Mouse (Mus musculus): Measurements from ENCODE around the gene Rpp25l. TPM values are rescaled to one million over a fixed set of nuclear protein-coding genes. Genes with fewer than 3 reads are reported as not detected.
"Not testable (repeated sequence)": the region's sequence is repeated elsewhere in the genome, so short reads cannot be mapped to it uniquely, and the experiment has no call there.

Gene Rpp25l
- polyA plus RNA-seq, 1 experiment from 2014 or later, result 85.9 TPM

- not testable (repeated sequence) for H3K4me3 ChIP-seq (ENCODE audit: low read depth, low read length); H3K27ac ChIP-seq (ENCODE audit: low read depth, low read length)
- WGBS, result 2% methylated on average over 11 of the region's 38 CpGs
Measured at GRCm38 (mm10) chr4:41695800-41696199, 17.5 kb downstream of the Rpp25l start.

GRCm38 (mm10) chr4:41693511-41693910, 19.8 kb downstream of the Rpp25l start:
- H3K36me3 ChIP-seq (ENCODE audit: control insufficient read depth, insufficient read depth, low read length); H3K27ac ChIP-seq (ENCODE audit: low read depth, low read length); H3K27me3 ChIP-seq (ENCODE audit: control insufficient read depth, insufficient read depth, low read length); H3K9ac ChIP-seq (ENCODE audit: low read length); H3K9me3 ChIP-seq (ENCODE audit: control insufficient read depth, low read length); H3K4me1 ChIP-seq (ENCODE audit: control insufficient read depth, insufficient read depth, low read length); ATAC-seq (ENCODE audit: low FRiP score): not testable (repeated sequence)
- Histone ChIP-seq H3K4me2 (peak overlapping the region; percentile 39), H3K4me3 (ENCODE audit: low read depth, low read length) (peak overlapping the region; percentile 19; the same call in 1 of the 2 replicates)
- WGBS, result 0% methylated on average over 4 of the region's 4 CpGs
- DNase-seq (ENCODE audit: low spot score, missing footprints), result peak; percentile 84

More at GRCm38 (mm10) chr4:41695800-41696199, 17.5 kb downstream of the Rpp25l start:
- peak overlapping the region; percentile 34; the same call in 1 of the 2 replicates for H3K4me2 ChIP-seq
- not testable (repeated sequence) for H3K9ac ChIP-seq (ENCODE audit: low read length); H3K9me3 ChIP-seq (ENCODE audit: control insufficient read depth, low read length); ATAC-seq (ENCODE audit: low FRiP score); H3K4me1 ChIP-seq (ENCODE audit: control insufficient read depth, insufficient read depth, low read length); H3K27me3 ChIP-seq (ENCODE audit: control insufficient read depth, insufficient read depth, low read length); H3K36me3 ChIP-seq (ENCODE audit: control insufficient read depth, insufficient read depth, low read length)
- peak; percentile 80 for DNase-seq (ENCODE audit: low spot score, missing footprints)

- H3K27me3 ChIP-seq (ENCODE audit: control insufficient read depth, insufficient read depth, low read length); H3K36me3 ChIP-seq (ENCODE audit: control insufficient read depth, insufficient read depth, low read length); H3K9ac ChIP-seq (ENCODE audit: low read length); H3K27ac ChIP-seq (ENCODE audit: low read depth, low read length); H3K4me1 ChIP-seq (ENCODE audit: control insufficient read depth, insufficient read depth, low read length); ATAC-seq (ENCODE audit: low FRiP score); H3K4me2 ChIP-seq; H3K4me3 ChIP-seq (ENCODE audit: low read depth, low read length); H3K9me3 ChIP-seq (ENCODE audit: control insufficient read depth, low read length); DNase-seq (ENCODE audit: low spot score, missing footprints): not testable (repeated sequence)
- no CpG with 5 or more reads among the region's 4 CpGs for WGBS
Measured at GRCm38 (mm10) chr4:41690014-41690413, 23.3 kb downstream of the Rpp25l start.

- ATAC-seq (ENCODE audit: low FRiP score); H3K9ac ChIP-seq (ENCODE audit: low read length); DNase-seq (ENCODE audit: low spot score, missing footprints); H3K27ac ChIP-seq (ENCODE audit: low read depth, low read length); H3K9me3 ChIP-seq (ENCODE audit: control insufficient read depth, low read length); H3K4me2 ChIP-seq; H3K4me3 ChIP-seq (ENCODE audit: low read depth, low read length); H3K4me1 ChIP-seq (ENCODE audit: control insufficient read depth, insufficient read depth, low read length); H3K27me3 ChIP-seq (ENCODE audit: control insufficient read depth, insufficient read depth, low read length); H3K36me3 ChIP-seq (ENCODE audit: control insufficient read depth, insufficient read depth, low read length): not testable (repeated sequence)
- WGBS, result 58% methylated on average over 1 of the region's 1 CpGs
Measured at GRCm38 (mm10) chr4:41688562-41688961, 24.8 kb downstream of the Rpp25l start.

GRCm38 (mm10) chr4:41685882-41686492, 27.3 kb downstream of the Rpp25l start:
- 9% methylated on average over 8 of the region's 10 CpGs for WGBS
- ATAC-seq (ENCODE audit: low FRiP score) (peak; percentile 63), DNase-seq (ENCODE audit: low spot score, missing footprints) (peak; percentile 96)
- not testable (repeated sequence) for H3K9me3 ChIP-seq (ENCODE audit: control insufficient read depth, low read length); H3K4me3 ChIP-seq (ENCODE audit: low read depth, low read length); H3K36me3 ChIP-seq (ENCODE audit: control insufficient read depth, insufficient read depth, low read length); H3K27me3 ChIP-seq (ENCODE audit: control insufficient read depth, insufficient read depth, low read length); H3K4me2 ChIP-seq; H3K9ac ChIP-seq (ENCODE audit: low read length)
- peak overlapping the region; percentile 80 for H3K27ac ChIP-seq (ENCODE audit: low read depth, low read length)
- H3K4me1 ChIP-seq (ENCODE audit: control insufficient read depth, insufficient read depth, low read length), result peaks cover 18% of the 10 kb centered on the region

GRCm38 (mm10) chr4:41684931-41685453, 28.3 kb downstream of the Rpp25l start:
- peaks cover 27% of the 10 kb centered on the region for H3K4me1 ChIP-seq (ENCODE audit: control insufficient read depth, insufficient read depth, low read length)
- 1% methylated on average over 12 of the region's 14 CpGs for WGBS
- not testable (repeated sequence) for H3K36me3 ChIP-seq (ENCODE audit: control insufficient read depth, insufficient read depth, low read length); H3K9me3 ChIP-seq (ENCODE audit: control insufficient read depth, low read length); ATAC-seq (ENCODE audit: low FRiP score); H3K9ac ChIP-seq (ENCODE audit: low read length); H3K4me2 ChIP-seq; H3K4me3 ChIP-seq (ENCODE audit: low read depth, low read length); H3K27me3 ChIP-seq (ENCODE audit: control insufficient read depth, insufficient read depth, low read length)
- DNase-seq (ENCODE audit: low spot score, missing footprints), result peak; percentile 91
- H3K27ac ChIP-seq (ENCODE audit: low read depth, low read length), result peak overlapping the region; percentile 72

- under 1% methylated on average over 19 of the region's 27 CpGs for WGBS
- H3K4me3 ChIP-seq (ENCODE audit: low read depth, low read length); H3K27me3 ChIP-seq (ENCODE audit: control insufficient read depth, insufficient read depth, low read length); H3K9me3 ChIP-seq (ENCODE audit: control insufficient read depth, low read length); H3K36me3 ChIP-seq (ENCODE audit: control insufficient read depth, insufficient read depth, low read length): not testable (repeated sequence)
- Histone ChIP-seq H3K4me1 (ENCODE audit: control insufficient read depth, insufficient read depth, low read length) (peaks cover 34% of the 10 kb centered on the region), H3K4me2 (peak overlapping the region; percentile 30), H3K27ac (ENCODE audit: low read depth, low read length) (peak overlapping the region; percentile 88), H3K9ac (ENCODE audit: low read length) (peak overlapping the region; percentile 47; the same call in 1 of the 2 replicates)
- DNase-seq (ENCODE audit: low spot score, missing footprints) (peak; percentile 94), ATAC-seq (ENCODE audit: low FRiP score) (peak; percentile 68)
Measured at GRCm38 (mm10) chr4:41684131-41684930, 29.0 kb downstream of the Rpp25l start.

- H3K36me3 ChIP-seq (ENCODE audit: control insufficient read depth, insufficient read depth, low read length); DNase-seq (ENCODE audit: low spot score, missing footprints); H3K9me3 ChIP-seq (ENCODE audit: control insufficient read depth, low read length); H3K9ac ChIP-seq (ENCODE audit: low read length); H3K27me3 ChIP-seq (ENCODE audit: control insufficient read depth, insufficient read depth, low read length); H3K4me3 ChIP-seq (ENCODE audit: low read depth, low read length): not testable (repeated sequence)
- Histone ChIP-seq H3K27ac (ENCODE audit: low read depth, low read length) (peak overlapping the region; percentile 68), H3K4me1 (ENCODE audit: control insufficient read depth, insufficient read depth, low read length) (peaks cover 44% of the 10 kb centered on the region), H3K4me2 (peak overlapping the region; percentile 38)
- ATAC-seq (ENCODE audit: low FRiP score), result peak; percentile 56
- 0% methylated on average over 8 of the region's 27 CpGs for WGBS
Measured at GRCm38 (mm10) chr4:41683303-41683702, 30.0 kb downstream of the Rpp25l start.

GRCm38 (mm10) chr4:41682789-41683188, 30.5 kb downstream of the Rpp25l start:
- 0 out of 2 replicates have a peak overlapping the region, but pooled peaks have one; percentile 5 for H3K4me3 ChIP-seq (ENCODE audit: low read depth, low read length)
- 17% methylated on average over 6 of the region's 6 CpGs for WGBS
- peak overlapping the region; percentile 60 for H3K9ac ChIP-seq (ENCODE audit: low read length)
- peaks cover 7% of the 10 kb centered on the region for H3K36me3 ChIP-seq (ENCODE audit: control insufficient read depth, insufficient read depth, low read length)
- peak overlapping the region; percentile 68 for H3K27ac ChIP-seq (ENCODE audit: low read depth, low read length)
- no peaks in the 10 kb centered on the region for H3K27me3 ChIP-seq (ENCODE audit: control insufficient read depth, insufficient read depth, low read length)
- H3K4me2 ChIP-seq, result peak overlapping the region; percentile 38
- DNase-seq (ENCODE audit: low spot score, missing footprints), result peak; percentile 90
- no peak for ATAC-seq (ENCODE audit: low FRiP score)
- no peaks in the 10 kb centered on the region for H3K9me3 ChIP-seq (ENCODE audit: control insufficient read depth, low read length)
- peaks cover 49% of the 10 kb centered on the region for H3K4me1 ChIP-seq (ENCODE audit: control insufficient read depth, insufficient read depth, low read length)
